In genomic region chr2:155632138-155632936, GRCm38 (mm10) we compare ENCODE assay signal across 27 mouse cellular contexts. TPM values are rescaled to one million over a fixed set of nuclear protein-coding genes. Genes with fewer than 3 reads are reported as not detected.
A peak's percentile ranks its signal among the peaks of the same experiment; 100 is the strongest.
DNase-seq lines count a peak whose midpoint lies in the region; ATAC-seq lines count a peak whose summit lies in the region.
"Had no signal": no experiment of that assay in that cellular context is flagged by ENCODE, and none has a peak within 500 bp of the region (broad histone marks: within the 10 kb centered on the region; RNA-seq: fewer than 3 reads in every experiment).

No protein-coding gene starts in this region.

- peaks cover 66% of the 10 kb centered on the region for H3K36me3 ChIP-seq in hindbrain, embryonic 10.5 days
- H3K36me3 ChIP-seq in hindbrain, embryonic 13.5 days, result peaks cover 64% of the 10 kb centered on the region
- peaks cover 25% of the 10 kb centered on the region for H3K36me3 ChIP-seq in lung, embryonic 16.5 days (ENCODE audit: control insufficient read depth, insufficient read depth, low read length)

- 65% methylated on average over 30 of the region's 30 CpGs for WGBS in hindbrain, embryonic 10.5 days
- 69% methylated on average over 30 of the region's 30 CpGs for WGBS in hindbrain, embryonic 13.5 days
- 62% methylated on average over 30 of the region's 30 CpGs for WGBS in lung, embryonic 16.5 days

- peaks cover 48% of the 10 kb centered on the region for H3K4me1 ChIP-seq in hindbrain, embryonic 10.5 days (replicated peaks)
- H3K4me1 ChIP-seq in hindbrain, embryonic 13.5 days (replicated peaks), result peaks cover 28% of the 10 kb centered on the region
- peaks cover 16% of the 10 kb centered on the region; the same call in 1 of the 2 replicates for H3K4me1 ChIP-seq in lung, embryonic 16.5 days (replicated peaks; ENCODE audit: control insufficient read depth, insufficient read depth, low read length)

- no peaks in the 10 kb centered on the region for H3K9me3 ChIP-seq in hindbrain, embryonic 10.5 days
- no peaks in the 10 kb centered on the region for H3K9me3 ChIP-seq in hindbrain, embryonic 13.5 days
- H3K9me3 ChIP-seq in lung, embryonic 16.5 days (ENCODE audit: control insufficient read depth, low read length), result no peaks in the 10 kb centered on the region
- H3K9me3 ChIP-seq: embryonic facial prominence, embryonic 13.5 days; forebrain, embryonic 10.5 days; heart, embryonic 13.5 days; kidney, embryonic 15.5 days; liver, embryonic 12.5 days; neural tube, embryonic 13.5 days had no signal

- no peak for ATAC-seq in hindbrain, embryonic 13.5 days (ENCODE audit: low FRiP score)
- ATAC-seq in lung, embryonic 16.5 days (ENCODE audit: low read depth), result peak; percentile 8; the same call in 1 of the 2 replicates
- ATAC-seq: CD4-positive, CD25-positive, alpha-beta regulatory T cell, adult 4 months; forebrain, postnatal 0 days; liver, embryonic 12.5 days; liver, postnatal 0 days; Patski had no signal

- H3K27me3 ChIP-seq in hindbrain, embryonic 10.5 days (ENCODE audit: insufficient read depth, poor library complexity, severe bottlenecking), result peaks cover 79% of the 10 kb centered on the region
- H3K27me3 ChIP-seq in hindbrain, embryonic 13.5 days, result peaks cover 78% of the 10 kb centered on the region
- peaks cover 49% of the 10 kb centered on the region for H3K27me3 ChIP-seq in lung, embryonic 16.5 days (ENCODE audit: control insufficient read depth, insufficient read depth, low read depth, low read length)
- H3K27me3 ChIP-seq: Patski had no signal

- DNase-seq in hindbrain, embryonic 10.5 days (ENCODE audit: low spot score), result peak; percentile 12
- DNase-seq in lung, postnatal 10 days, result no peak
- peak; percentile 37 for DNase-seq in ES-CJ7 (ENCODE audit: low read depth, low spot score)
- no peak for DNase-seq in gastrocnemius, postnatal 4 days (ENCODE audit: low spot score in 2 of 2)
- DNase-seq in embryo, embryonic 11 days, result no peak
- DNase-seq: adrenal gland, postnatal 14 days; cerebellum, adult 11 months; forebrain, postnatal 0 days; heart, postnatal 10 days; kidney, adult 11 months; left cerebral cortex, postnatal 4 days; liver, postnatal 0 days; right cerebral cortex, postnatal 14 days; thymus, postnatal 4 days had no signal

- H3K27ac ChIP-seq in hindbrain, embryonic 10.5 days, result no peak overlapping the region
- H3K27ac ChIP-seq in hindbrain, embryonic 13.5 days, result no peak overlapping the region
- no peak overlapping the region for H3K27ac ChIP-seq in lung, embryonic 16.5 days (ENCODE audit: low read length)
- H3K27ac ChIP-seq: embryonic facial prominence, embryonic 13.5 days; forebrain, embryonic 10.5 days; heart, embryonic 13.5 days; kidney, embryonic 15.5 days; layer of hippocampus, adult 2 months; liver, embryonic 12.5 days; macrophage; neural tube, embryonic 13.5 days had no signal

- H3K4me2 ChIP-seq in hindbrain, embryonic 13.5 days, result no peak overlapping the region
- H3K4me2 ChIP-seq in lung, embryonic 16.5 days (ENCODE audit: low read depth, low read length), result no peak overlapping the region
- H3K4me2 ChIP-seq: embryonic facial prominence, embryonic 13.5 days; heart, embryonic 13.5 days; kidney, embryonic 15.5 days; liver, embryonic 12.5 days; neural tube, embryonic 13.5 days had no signal

- H3K4me3 ChIP-seq in hindbrain, embryonic 10.5 days, result 0 out of 2 replicates have a peak overlapping the region, but pooled peaks have one; percentile 1
- H3K4me3 ChIP-seq in hindbrain, embryonic 13.5 days, result no peak overlapping the region
- no peak overlapping the region for H3K4me3 ChIP-seq in lung, embryonic 16.5 days (ENCODE audit: low read length)
- H3K4me3 ChIP-seq: embryonic facial prominence, embryonic 13.5 days; forebrain, embryonic 10.5 days; heart, embryonic 13.5 days; kidney, embryonic 15.5 days; layer of hippocampus, adult 2 months; liver, embryonic 12.5 days; neural tube, embryonic 13.5 days had no signal

- no peak overlapping the region for H3K9ac ChIP-seq in hindbrain, embryonic 13.5 days
- H3K9ac ChIP-seq in lung, embryonic 16.5 days (ENCODE audit: low read length), result no peak overlapping the region
- H3K9ac ChIP-seq: embryonic facial prominence, embryonic 13.5 days; forebrain, postnatal 0 days; heart, embryonic 13.5 days; kidney, embryonic 15.5 days; liver, embryonic 12.5 days; liver, postnatal 0 days; neural tube, embryonic 13.5 days had no signal

RNA-seq across cellular contexts. Expression of gene Myh7b, which starts 21.3 kb away (rescaled TPM):
- 0.49 and 0.69 TPM in 2 replicates for polyA plus RNA-seq in hindbrain, embryonic 10.5 days (2016; fragmentation: Nextera tagmentation; extraction: Ambion mirVana)
- polyA plus RNA-seq in hindbrain, embryonic 13.5 days (2015; fragmentation: Nextera tagmentation; extraction: Ambion mirVana), result 0.82 and 0.88 TPM in 2 replicates
- 0.18 and 0.75 TPM in 2 replicates for polyA plus RNA-seq in lung, embryonic 16.5 days (2015; fragmentation: Nextera tagmentation; extraction: Ambion mirVana)
- total RNA-seq in gastrocnemius, postnatal 4 days (2021), result 10 to 100 TPM in 1 of 2 experiments, 1 to 10 TPM in 1; 8.8 to 11.1 TPM
- total RNA-seq: megakaryocyte-erythroid progenitor cell, adult 5-6 weeks had no signal
- polyA plus RNA-seq: CD4-positive, CD25-positive, alpha-beta regulatory T cell, adult 4 months; macrophage had no signal

RNA-seq across cellular contexts. Expression of gene Gss, which starts 39.7 kb away (rescaled TPM):
- polyA plus RNA-seq in hindbrain, embryonic 10.5 days (2016; fragmentation: Nextera tagmentation; extraction: Ambion mirVana), result 19.9 and 20.6 TPM in 2 replicates
- polyA plus RNA-seq in hindbrain, embryonic 13.5 days (2015; fragmentation: Nextera tagmentation; extraction: Ambion mirVana), result 14.8 and 16.4 TPM in 2 replicates
- polyA plus RNA-seq in lung, embryonic 16.5 days (2015; fragmentation: Nextera tagmentation; extraction: Ambion mirVana), result 27.7 and 32.0 TPM in 2 replicates
- total RNA-seq in gastrocnemius, postnatal 4 days (2021), result 10 to 100 TPM; 12.4 to 14.2 TPM

RNA-seq across cellular contexts. Expression of gene Trpc4ap, which starts 59.8 kb away (rescaled TPM):
- polyA plus RNA-seq in hindbrain, embryonic 10.5 days (2016; fragmentation: Nextera tagmentation; extraction: Ambion mirVana), result 133 and 160 TPM in 2 replicates
- 166 and 170 TPM in 2 replicates for polyA plus RNA-seq in hindbrain, embryonic 13.5 days (2015; fragmentation: Nextera tagmentation; extraction: Ambion mirVana)
- 119 and 123 TPM in 2 replicates for polyA plus RNA-seq in lung, embryonic 16.5 days (2015; fragmentation: Nextera tagmentation; extraction: Ambion mirVana)
- 100 to 1,000 TPM; 104 to 109 TPM for total RNA-seq in gastrocnemius, postnatal 4 days (2021)

Comparison
In these comparisons a context has a peak if more than half of its experiments do, and no peak if none do; other contexts are left out.
1. DNase-seq: peak in hindbrain, embryonic 10.5 days (single experiment) and ES-CJ7 (single experiment); none in lung, postnatal 10 days (single experiment), gastrocnemius, postnatal 4 days (0 of 2) and embryo, embryonic 11 days (single experiment).